Mouse (Mus musculus) embryonic facial prominence, embryonic 14.5 days (tissue): ENCODE results near the gene Cbarp. TPM values are rescaled to one million over a fixed set of nuclear protein-coding genes. Genes with fewer than 3 reads are reported as not detected.

Experiments
- ATAC-seq: fragments of 200-750 bp; cut with Nextera tagmentation; 2 replicates; pipeline ENCODE4 v1.8.0; 2017; ENCODE audit warnings: low read depth, moderate number of reproducible peaks, moderate TSS enrichment
- DNase-seq: peaks from one replicate; pipeline ENCODE4 v3.0.0-alpha.2; 2015; ENCODE audit warnings: low spot score
- H3K27ac ChIP-seq: fragments of 300-500 bp; sonication (generic); replicated peaks from 2 replicates; pipeline ENCODE4 v1.5.1; 2014; ENCODE audit warnings: low read depth, mild to moderate bottlenecking, low read length, moderate library complexity
- H3K27me3 ChIP-seq: fragments of 300-500 bp; sonication (generic); replicated peaks from 2 replicates; pipeline ENCODE4 v1.6.1; 2014; ENCODE audit warnings: low read length; ENCODE audit not compliant: control insufficient read depth, insufficient read depth
- H3K36me3 ChIP-seq: fragments of 300-500 bp; sonication (generic); 2 replicates; pipeline ENCODE4 v1.6.1; 2014; ENCODE audit warnings: low read length, mixed read lengths; ENCODE audit not compliant: control insufficient read depth, insufficient read depth
- H3K4me1 ChIP-seq: fragments of 300-500 bp; sonication (generic); 2 replicates; pipeline ENCODE4 v1.6.1; 2014; ENCODE audit warnings: antibody characterized with exemption, low read length; ENCODE audit not compliant: control insufficient read depth, insufficient read depth
- H3K4me2 ChIP-seq: fragments of 300-500 bp; sonication (generic); 2 replicates; pipeline ENCODE4 v1.6.1; 2014; ENCODE audit warnings: low read depth, mild to moderate bottlenecking, low read length, moderate library complexity, mixed read lengths
- H3K4me3 ChIP-seq: fragments of 300-500 bp; sonication (generic); 2 replicates; pipeline ENCODE4 v1.5.1; 2014; ENCODE audit warnings: low read depth, mild to moderate bottlenecking, low read length
- H3K9ac ChIP-seq: fragments of 300-500 bp; sonication (generic); 2 replicates; pipeline ENCODE4 v1.6.1; 2014; ENCODE audit warnings: low read depth, mild to moderate bottlenecking, low read length, moderate library complexity, mixed read lengths
- H3K9me3 ChIP-seq: fragments of 300-500 bp; sonication (generic); 2 replicates; pipeline ENCODE4 v1.6.1; 2016; ENCODE audit warnings: low read length; ENCODE audit not compliant: control insufficient read depth
- WGBS: fragments of 180-500 bp; shearing (Covaris S2); extraction: QIAGEN DNeasy Blood & Tissue Kit; methylation state at CpG from one replicate; pipeline ENCODE4 v1.1.7; 2014; 5-methylcytosine and 5-hydroxymethylcytosine counted together
- polyA plus RNA-seq: library from polyadenylated mRNA; unstranded; fragments of >200 nt; fragmentation: Nextera tagmentation; extraction: Ambion mirVana; gene quantifications from 2 replicates; pipeline ENCODE4 v1.2.1, GENCODE M21; 2014

Cbarp gene
- polyA plus RNA-seq, 1 experiment from 2014 or later, result 7.3 TPM

DNA sequence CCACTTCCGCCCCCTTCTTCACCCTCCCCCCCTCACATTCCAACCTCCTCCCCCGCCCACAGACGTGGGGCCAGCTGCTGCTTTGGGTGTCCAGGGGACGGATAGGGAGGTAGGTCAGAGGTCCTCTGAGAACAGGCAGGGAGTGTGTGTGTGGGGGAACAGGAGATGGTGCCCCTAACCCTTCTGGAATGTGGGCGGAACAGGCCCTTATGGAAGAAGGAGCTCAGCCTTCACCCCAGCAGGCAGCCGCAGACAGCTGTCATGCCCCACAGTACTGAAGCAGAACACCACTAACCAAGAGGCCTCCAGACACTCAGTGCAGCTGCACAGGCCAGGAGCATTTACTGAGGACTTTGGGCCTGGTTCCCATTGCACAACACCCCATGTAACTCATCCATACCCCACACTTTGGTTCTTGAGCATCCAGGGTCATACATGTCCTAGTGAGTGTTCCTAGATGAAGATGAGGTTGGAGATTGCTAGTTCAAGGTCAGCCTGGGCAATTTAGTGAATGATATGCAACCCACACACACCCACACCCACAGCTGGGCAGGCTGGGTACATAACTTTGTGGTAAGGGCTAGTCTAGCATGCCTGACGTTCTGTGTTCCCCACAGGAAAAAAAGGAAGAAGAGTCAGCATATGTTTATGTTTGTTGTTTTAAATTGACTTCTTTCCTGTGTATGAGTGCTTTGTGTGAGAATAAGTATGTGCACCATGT lies 21.0 kb upstream of the Cbarp start:
- Histone ChIP-seq H3K27ac (peak overlapping the region; percentile 94), H3K36me3 (peaks cover 10% of the 10 kb centered on the region), H3K9ac (peak overlapping the region; percentile 55; the same call in 1 of the 2 replicates), H3K9me3 (no peaks in the 10 kb centered on the region), H3K27me3 (no peaks in the 10 kb centered on the region), H3K4me3 (peak overlapping the region; percentile 42), H3K4me2 (peak overlapping the region; percentile 67), H3K4me1 (peaks cover 57% of the 10 kb centered on the region)
- DNase-seq (peak; percentile 91), ATAC-seq (peak; percentile 16)
- WGBS, result 15% methylated on average over 7 of the region's 7 CpGs

DNA sequence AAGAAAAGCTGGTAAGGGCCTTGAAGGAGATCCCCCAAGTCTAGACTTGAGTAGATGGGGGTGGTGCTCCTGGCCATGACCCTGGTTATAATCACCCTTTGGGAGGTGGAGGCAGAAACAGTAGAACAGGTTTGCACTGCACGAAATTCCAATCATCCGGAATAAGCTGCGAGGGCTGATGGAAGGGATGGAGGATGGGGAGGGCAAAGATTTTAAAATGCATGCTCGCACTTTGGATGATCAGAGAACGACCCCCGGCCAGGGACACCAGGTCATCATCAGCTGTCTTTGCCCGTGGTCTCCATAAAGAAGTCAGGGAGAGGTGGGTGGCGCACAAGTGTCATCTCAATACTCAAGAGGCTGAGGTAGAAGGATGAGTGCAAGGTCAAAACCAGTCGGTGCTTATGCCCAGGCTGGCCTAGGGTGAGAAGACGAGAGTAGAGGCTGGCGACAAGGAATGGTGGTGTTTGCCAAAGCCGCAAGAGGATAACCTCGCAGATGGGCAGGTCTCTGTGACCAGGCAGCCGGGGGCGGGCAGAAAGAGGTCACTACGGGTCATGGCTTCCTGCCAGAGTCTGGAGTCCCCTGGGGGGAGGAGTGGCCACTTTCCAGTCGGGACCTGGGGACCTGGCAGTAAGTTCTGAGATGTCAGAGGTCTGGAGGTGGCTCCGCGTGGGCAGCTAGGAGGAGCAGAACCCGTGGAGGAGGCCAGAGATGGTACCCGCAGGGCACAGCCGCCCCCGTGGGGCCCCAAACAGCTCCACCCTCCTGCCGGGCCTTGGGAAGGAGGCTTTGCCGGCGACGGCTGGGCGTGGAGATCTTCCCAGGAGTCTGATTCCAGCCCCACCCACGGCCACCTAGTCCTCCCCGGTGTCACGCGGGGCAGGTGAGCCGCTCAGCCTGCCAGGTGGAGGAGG lies 20.1 kb upstream of the Cbarp start:
- DNase-seq, result peak; percentile 83
- Histone ChIP-seq H3K27me3 (no peaks in the 10 kb centered on the region), H3K36me3 (peaks cover 20% of the 10 kb centered on the region), H3K9ac (peak overlapping the region; percentile 55), H3K4me3 (peak overlapping the region; percentile 42), H3K9me3 (no peaks in the 10 kb centered on the region), H3K27ac (peak overlapping the region; percentile 94), H3K4me2 (peak overlapping the region; percentile 67), H3K4me1 (peaks cover 58% of the 10 kb centered on the region)
- 4% methylated on average over 17 of the region's 33 CpGs for WGBS
- no peak for ATAC-seq

DNA sequence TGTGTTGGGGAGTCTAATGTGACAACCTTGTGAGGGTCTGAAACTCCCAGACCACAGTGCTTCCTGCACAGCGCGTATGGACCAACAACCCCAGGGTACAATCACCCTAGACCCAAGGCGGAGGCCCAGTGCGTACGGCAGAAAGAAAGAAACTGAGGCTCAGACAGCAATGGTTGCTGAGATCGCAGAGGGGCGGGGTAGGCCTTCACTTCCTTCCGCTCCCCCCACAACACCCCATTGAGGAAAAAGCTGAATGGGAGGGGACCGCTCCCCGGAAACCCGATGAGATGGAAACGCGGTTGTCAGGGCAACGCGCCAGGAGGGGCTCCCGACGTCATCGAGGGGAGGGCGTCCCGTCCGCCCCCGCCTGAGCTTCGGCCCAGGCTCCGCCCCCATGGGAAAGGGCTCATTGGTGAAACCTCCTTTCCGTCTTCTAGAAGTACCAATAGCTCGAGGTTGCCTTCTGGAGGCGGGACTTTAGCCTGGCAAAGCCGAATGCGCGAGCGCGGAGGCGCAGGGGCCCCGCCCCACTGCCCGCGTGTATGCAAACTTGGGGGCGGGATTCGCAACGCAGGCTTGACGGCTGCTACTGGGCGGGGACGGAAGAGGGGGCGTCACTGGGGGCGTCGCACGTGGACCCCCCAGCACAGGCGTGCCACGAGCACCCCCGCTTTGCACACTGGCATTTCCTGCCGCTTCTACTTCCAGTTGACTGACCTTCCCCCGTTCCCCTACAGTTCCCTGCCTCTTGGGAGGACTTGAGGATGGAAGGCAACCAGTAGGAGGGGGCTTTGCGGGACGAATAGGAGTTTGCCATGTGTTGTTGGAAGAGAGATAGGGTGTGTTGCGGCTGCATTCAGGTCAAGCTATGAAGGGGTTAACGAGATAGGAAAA lies 19.2 kb upstream of the Cbarp start:
- peaks cover 57% of the 10 kb centered on the region for H3K4me1 ChIP-seq
- peak overlapping the region; percentile 42 for H3K4me3 ChIP-seq
- ATAC-seq (peak; percentile 82), DNase-seq (peak; percentile 100)
- under 1% methylated on average over 40 of the region's 55 CpGs for WGBS
- peak overlapping the region; percentile 94 for H3K27ac ChIP-seq
- H3K4me2 ChIP-seq, result peak overlapping the region; percentile 67
- no peaks in the 10 kb centered on the region for H3K27me3 ChIP-seq
- H3K36me3 ChIP-seq, result peaks cover 29% of the 10 kb centered on the region
- no peaks in the 10 kb centered on the region for H3K9me3 ChIP-seq
- peak overlapping the region; percentile 55 for H3K9ac ChIP-seq

DNA sequence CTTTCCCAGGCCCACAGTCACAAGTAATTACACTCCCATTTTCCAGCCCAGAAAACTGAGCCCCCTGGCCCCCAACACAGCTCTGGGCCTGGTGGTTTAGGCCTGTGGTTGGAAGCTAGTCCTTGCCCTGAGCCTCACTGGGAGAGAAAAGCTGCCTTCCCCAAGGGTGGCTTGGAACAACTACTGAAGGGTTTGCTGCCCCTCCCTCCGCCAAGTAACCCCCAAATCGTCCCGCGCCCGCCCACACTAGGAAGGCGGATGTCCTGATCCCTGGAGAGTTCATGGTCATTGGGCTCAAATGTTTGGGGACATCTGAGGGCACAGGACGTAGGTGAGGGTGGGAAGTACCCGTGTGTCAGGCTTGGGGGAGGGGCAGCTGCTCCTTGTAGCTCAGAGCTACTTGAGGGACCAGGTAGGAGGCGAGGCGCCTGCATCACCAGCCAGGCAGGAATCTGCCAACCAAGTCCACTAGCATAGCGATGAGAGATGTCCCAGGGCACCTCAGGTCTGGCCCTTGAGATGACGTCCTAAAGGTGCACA lies 18.5 kb upstream of the Cbarp start:
- Histone ChIP-seq H3K36me3 (peaks cover 36% of the 10 kb centered on the region), H3K4me3 (peak overlapping the region; percentile 42), H3K27ac (peak overlapping the region; percentile 87), H3K4me1 (peaks cover 53% of the 10 kb centered on the region), H3K9me3 (no peaks in the 10 kb centered on the region), H3K27me3 (no peaks in the 10 kb centered on the region), H3K4me2 (peak overlapping the region; percentile 67), H3K9ac (peak overlapping the region; percentile 50)
- DNase-seq (peak; percentile 62), ATAC-seq (peak; percentile 8; the same call in 1 of the 2 replicates)
- 7% methylated on average over 12 of the region's 12 CpGs for WGBS

DNA sequence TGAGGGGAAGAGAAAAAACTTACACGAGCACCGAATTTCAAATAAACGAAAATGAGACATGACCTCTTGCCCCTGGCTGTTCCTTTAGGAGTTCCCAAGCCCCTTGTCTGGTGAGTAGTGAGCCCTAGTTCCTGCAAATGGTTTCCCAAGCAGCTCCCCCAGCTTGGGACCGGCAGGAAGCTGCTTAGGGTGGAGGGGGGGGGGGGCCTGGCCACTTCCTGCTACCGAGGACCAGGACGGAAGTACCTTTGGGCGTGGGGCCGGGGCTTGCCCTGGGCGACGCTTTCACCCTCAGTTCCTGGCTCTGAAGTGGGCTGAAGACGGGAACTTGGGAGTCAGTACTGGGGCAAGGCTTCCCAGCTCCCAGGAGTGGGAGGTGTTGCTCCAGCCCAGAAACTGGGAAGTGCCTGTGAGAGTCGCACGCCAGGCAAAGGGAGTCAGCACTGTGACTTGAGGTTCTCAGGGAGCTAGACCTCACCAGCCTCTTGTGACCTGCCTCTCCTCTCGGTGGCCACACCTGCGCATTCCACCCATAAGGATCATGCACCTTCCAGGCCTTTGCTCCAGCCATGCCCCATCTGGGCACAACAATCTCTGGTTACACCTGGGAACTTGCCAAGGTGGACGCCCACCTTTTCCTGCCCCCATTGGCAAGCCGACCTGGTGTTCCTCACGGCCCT lies 17.8 kb upstream of the Cbarp start:
- peaks cover 42% of the 10 kb centered on the region for H3K36me3 ChIP-seq
- peak overlapping the region; percentile 42; the same call in 1 of the 2 replicates for H3K9ac ChIP-seq
- peak; percentile 68 for DNase-seq
- H3K9me3 ChIP-seq, result no peaks in the 10 kb centered on the region
- no peaks in the 10 kb centered on the region for H3K27me3 ChIP-seq
- H3K4me3 ChIP-seq, result peak overlapping the region; percentile 42; the same call in 1 of the 2 replicates
- peak overlapping the region; percentile 87 for H3K27ac ChIP-seq
- peaks cover 53% of the 10 kb centered on the region for H3K4me1 ChIP-seq
- H3K4me2 ChIP-seq, result peak overlapping the region; percentile 67
- 11% methylated on average over 16 of the region's 18 CpGs for WGBS
- ATAC-seq, result no peak

DNA sequence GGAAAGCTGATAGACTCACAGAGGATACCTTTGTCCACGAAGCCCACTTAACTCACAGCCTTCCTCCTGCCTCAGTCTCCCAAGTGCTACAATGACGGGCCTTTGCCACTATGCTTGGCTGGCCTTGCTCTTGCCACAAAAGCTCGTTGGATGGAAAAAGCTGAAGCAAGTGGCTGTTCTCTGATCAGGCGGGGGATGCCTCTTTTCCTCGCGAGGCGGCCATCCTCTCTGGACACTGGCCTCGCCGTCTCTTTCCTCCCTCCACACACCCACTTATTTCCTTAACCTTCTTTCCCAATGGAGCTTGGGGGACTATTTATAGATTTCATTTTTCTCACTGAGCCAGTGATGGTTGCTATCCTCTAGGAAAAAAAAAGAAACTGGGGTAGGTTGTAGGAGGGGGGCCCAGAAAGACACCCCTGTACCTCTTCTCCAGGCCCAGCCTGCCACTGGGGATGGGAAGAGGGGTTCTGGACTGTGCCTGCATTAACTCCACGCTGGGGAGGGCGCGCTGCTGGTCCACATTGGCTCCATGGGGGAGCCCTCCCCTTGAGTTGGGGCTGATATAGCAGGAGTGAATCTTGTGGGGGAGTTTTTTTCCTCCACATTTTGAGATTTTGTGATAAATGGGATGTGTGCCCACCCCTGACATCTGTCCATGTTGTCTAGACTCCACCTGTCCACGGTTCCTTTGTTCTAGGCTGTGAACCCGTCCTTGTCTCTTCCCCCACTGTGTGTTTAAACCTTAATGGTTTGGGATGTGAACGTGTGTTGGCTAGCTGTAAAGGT lies 16.7 kb upstream of the Cbarp start:
- no peak for ATAC-seq
- WGBS, result 61% methylated on average over 15 of the region's 15 CpGs
- DNase-seq, result no peak
- H3K9ac ChIP-seq, result peak overlapping the region; percentile 42; the same call in 1 of the 2 replicates
- H3K4me2 ChIP-seq, result 0 out of 2 replicates have a peak overlapping the region, but pooled peaks have one; percentile 2
- H3K27me3 ChIP-seq, result no peaks in the 10 kb centered on the region
- peaks cover 51% of the 10 kb centered on the region for H3K4me1 ChIP-seq
- no peak overlapping the region for H3K4me3 ChIP-seq
- H3K27ac ChIP-seq, result peak overlapping the region; percentile 87
- peaks cover 52% of the 10 kb centered on the region for H3K36me3 ChIP-seq
- H3K9me3 ChIP-seq, result no peaks in the 10 kb centered on the region

DNA sequence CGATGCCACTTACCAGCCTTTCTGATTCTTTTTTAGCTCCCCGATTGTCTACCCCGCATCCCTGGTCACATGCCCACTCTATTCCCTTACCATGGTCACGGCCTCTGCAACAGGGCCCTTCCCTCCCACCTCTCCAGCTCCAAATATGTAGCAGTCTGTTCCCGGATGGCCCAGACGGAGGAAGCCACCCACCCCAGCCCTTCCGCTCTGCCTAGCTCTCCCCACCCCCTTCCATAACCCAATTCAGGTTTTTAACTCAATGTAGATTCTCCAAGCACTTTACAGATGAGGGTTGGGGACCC lies 16.1 kb upstream of the Cbarp start:
- no peak for DNase-seq
- Histone ChIP-seq H3K9me3 (no peaks in the 10 kb centered on the region), H3K4me3 (no peak overlapping the region), H3K4me2 (no peak overlapping the region), H3K27me3 (no peaks in the 10 kb centered on the region), H3K9ac (0 out of 2 replicates have a peak overlapping the region, but pooled peaks have one; percentile 31), H3K36me3 (peaks cover 58% of the 10 kb centered on the region), H3K27ac (no peak overlapping the region; the same call in 1 of the 2 replicates), H3K4me1 (peaks cover 51% of the 10 kb centered on the region)
- ATAC-seq, result no peak
- WGBS, result 60% methylated on average over 7 of the region's 7 CpGs
